Mouse (Mus musculus) lung, embryonic 15.5 days (tissue): ENCODE results near the gene Zbtb34. TPM values are rescaled to one million over a fixed set of nuclear protein-coding genes. Genes with fewer than 3 reads are reported as not detected.

Source experiments
- ATAC-seq: fragments of 200-750 bp; cut with Nextera tagmentation; 2 replicates; pipeline ENCODE4 v1.8.0; 2017; ENCODE audit warnings: moderate number of reproducible peaks, borderline replicate concordance; ENCODE audit not compliant: low FRiP score, low TSS enrichment; ENCODE audit errors: extremely low read depth
- H3K27ac ChIP-seq: fragments of 300-500 bp; sonication (generic); 2 replicates; pipeline ENCODE4 v1.5.1; 2015; ENCODE audit warnings: moderate library complexity, mild to moderate bottlenecking, inconsistent platforms
- H3K27me3 ChIP-seq: fragments of 300-500 bp; sonication (generic); 2 replicates; pipeline ENCODE4 v1.6.1; 2015; ENCODE audit warnings: inconsistent platforms
- H3K36me3 ChIP-seq: fragments of 300-500 bp; sonication (generic); 2 replicates; pipeline ENCODE4 v1.6.1; 2015; ENCODE audit warnings: inconsistent platforms
- H3K4me1 ChIP-seq: fragments of 300-500 bp; sonication (generic); 2 replicates; pipeline ENCODE4 v1.6.1; 2015; ENCODE audit warnings: inconsistent platforms
- H3K4me2 ChIP-seq: fragments of 300-500 bp; sonication (generic); 2 replicates; pipeline ENCODE4 v1.6.1; 2015; ENCODE audit warnings: inconsistent platforms, mild to moderate bottlenecking, moderate library complexity
- H3K4me3 ChIP-seq: fragments of 300-500 bp; sonication (generic); 2 replicates; pipeline ENCODE4 v1.5.1; 2015; ENCODE audit warnings: mild to moderate bottlenecking, inconsistent platforms
- H3K9ac ChIP-seq: fragments of 300-500 bp; sonication (generic); 2 replicates; pipeline ENCODE4 v1.6.1; 2015; ENCODE audit warnings: inconsistent platforms
- H3K9me3 ChIP-seq: fragments of 300-500 bp; sonication (generic); 2 replicates; pipeline ENCODE4 v1.6.1; 2016; ENCODE audit warnings: inconsistent platforms
- WGBS: fragments of 180-500 bp; shearing (Covaris S2); methylation state at CpG from one replicate; pipeline ENCODE4 v1.1.7; 2015; 5-methylcytosine and 5-hydroxymethylcytosine counted together
- microRNA-seq: library from miRNA; unstranded; fragments of <30 nt; microRNA quantifications from one replicate; pipeline ENCODE4, GENCODE M21; 2016
- polyA plus RNA-seq: library from polyadenylated mRNA; unstranded; fragments of >200 nt; fragmentation: Nextera tagmentation; extraction: Ambion mirVana; gene quantifications from 2 replicates; pipeline ENCODE4 v1.2.1, GENCODE M21; 2015

The Zbtb34 gene
- polyA plus RNA-seq, 1 experiment from 2014 or later = 7.5 TPM

GRCm38 (mm10) chr2:33361139-33361716 is 69.9 kb downstream of the Zbtb34 start:
- H3K9me3 ChIP-seq = no peaks in the 10 kb centered on the region
- no peaks in the 10 kb centered on the region for H3K36me3 ChIP-seq
- peaks cover 17% of the 10 kb centered on the region for H3K4me1 ChIP-seq
- H3K4me2 ChIP-seq = no peak overlapping the region
- H3K9ac ChIP-seq = no peak overlapping the region
- no peak for ATAC-seq
- no peak overlapping the region for H3K27ac ChIP-seq
- H3K4me3 ChIP-seq = no peak overlapping the region
- no peaks in the 10 kb centered on the region for H3K27me3 ChIP-seq
- 54% methylated on average over 9 of the region's 9 CpGs for WGBS

GRCm38 (mm10) chr2:33360564-33360963 is 70.6 kb downstream of the Zbtb34 start:
- no peaks in the 10 kb centered on the region for H3K9me3 ChIP-seq
- H3K27me3 ChIP-seq = no peaks in the 10 kb centered on the region
- no peak overlapping the region for H3K27ac ChIP-seq
- H3K36me3 ChIP-seq = no peaks in the 10 kb centered on the region
- no peak overlapping the region for H3K4me2 ChIP-seq
- H3K4me1 ChIP-seq = peaks cover 11% of the 10 kb centered on the region; the same call in 1 of the 2 replicates
- no peak overlapping the region for H3K4me3 ChIP-seq
- no peak for ATAC-seq
- H3K9ac ChIP-seq = no peak overlapping the region
- 69% methylated on average over 3 of the region's 3 CpGs for WGBS

GRCm38 (mm10) chr2:33359184-33359583 is 71.9 kb downstream of the Zbtb34 start:
- no peaks in the 10 kb centered on the region for H3K9me3 ChIP-seq
- H3K36me3 ChIP-seq = no peaks in the 10 kb centered on the region
- H3K27ac ChIP-seq = no peak overlapping the region
- H3K4me2 ChIP-seq = no peak overlapping the region
- ATAC-seq = no peak
- WGBS = 78% methylated on average over 8 of the region's 8 CpGs
- 0 out of 2 replicates have a peak, but pooled peaks cover 6% of the 10 kb centered on the region for H3K4me1 ChIP-seq
- no peak overlapping the region for H3K4me3 ChIP-seq
- no peak overlapping the region for H3K9ac ChIP-seq
- H3K27me3 ChIP-seq = no peaks in the 10 kb centered on the region

- Histone ChIP-seq H3K9me3 (no peaks in the 10 kb centered on the region), H3K4me2 (no peak overlapping the region), H3K27ac (0 out of 2 replicates have a peak overlapping the region, but pooled peaks have one; percentile 5), H3K4me3 (no peak overlapping the region), H3K9ac (no peak overlapping the region), H3K27me3 (no peaks in the 10 kb centered on the region), H3K4me1 (0 out of 2 replicates have a peak, but pooled peaks cover 6% of the 10 kb centered on the region), H3K36me3 (no peaks in the 10 kb centered on the region)
- WGBS = 74% methylated on average over 7 of the region's 7 CpGs
- ATAC-seq = no peak
These were observed 73.8 kb downstream of the Zbtb34 start for GRCm38 (mm10) chr2:33357250-33357838.

Small RNA genes within 50 kb of the gene (microRNA-seq; reads per million reads assigned to microRNA genes)
- gene Gm25998 = not detected

Other genes starting within 250 kb of the Zbtb34 start
- 32.2 and 34.1 TPM in 2 replicates for gene Angptl2, start 215.3 kb downstream of the Zbtb34 start, polyA plus RNA-seq
- 4.0 and 4.5 TPM in 2 replicates for gene Ralgps1, start 59.8 kb downstream of the Zbtb34 start, polyA plus RNA-seq
- 16.7 and 19.1 TPM in 2 replicates for gene Zbtb43, start 37.2 kb upstream of the Zbtb34 start, polyA plus RNA-seq
- gene Lmx1b, start 209.2 kb upstream of the Zbtb34 start, polyA plus RNA-seq = 0.09 TPM in 1 of 2 replicates, not detected in the other